25 mouse cellular contexts compared by ENCODE assay signal in genomic region chrX:153937346-153937745, GRCm38 (mm10).
DNase-seq lines count a peak whose midpoint lies in the region; ATAC-seq and TF ChIP-seq lines count a peak whose summit lies in the region.
"Had no signal": no experiment of that assay in that cellular context is flagged by ENCODE, and none has a peak within 500 bp of the region (broad histone marks: within the 10 kb centered on the region; RNA-seq: fewer than 3 reads in every experiment).

No protein-coding gene starts in this region.

- no peak overlapping the region for H3K27ac ChIP-seq in forebrain, embryonic 11.5 days (ENCODE audit: low read depth, low read length)
- no peak overlapping the region for H3K27ac ChIP-seq in forebrain, embryonic 15.5 days (replicated peaks)
- H3K27ac ChIP-seq in kidney, postnatal 0 days: no peak overlapping the region
- no peak overlapping the region for H3K27ac ChIP-seq in stomach, postnatal 0 days (replicated peaks)
- H3K27ac ChIP-seq: embryonic facial prominence, embryonic 13.5 days; forebrain, embryonic 12.5 days; heart, embryonic 13.5 days; hindbrain, embryonic 15.5 days; limb, embryonic 15.5 days had no signal

- TF ChIP-seq EP300 in stomach, postnatal 0 days (optimal IDR thresholded peaks at IDR 0.05): no peak

- no peaks in the 10 kb centered on the region for H3K27me3 ChIP-seq in forebrain, embryonic 11.5 days (ENCODE audit: control insufficient read depth, insufficient read depth, low read length)
- H3K27me3 ChIP-seq in forebrain, embryonic 15.5 days: no peaks in the 10 kb centered on the region
- H3K27me3 ChIP-seq in kidney, postnatal 0 days (ENCODE audit: insufficient read depth, low read length): no peaks in the 10 kb centered on the region
- H3K27me3 ChIP-seq in stomach, postnatal 0 days (ENCODE audit: control insufficient read depth, insufficient read depth, low read length): no peaks in the 10 kb centered on the region
- H3K27me3 ChIP-seq: embryonic facial prominence, embryonic 13.5 days; forebrain, embryonic 12.5 days; heart, embryonic 13.5 days; hindbrain, embryonic 15.5 days; limb, embryonic 15.5 days; Patski had no signal

- H3K9ac ChIP-seq in forebrain, embryonic 11.5 days (ENCODE audit: low read length): no peak overlapping the region
- H3K9ac ChIP-seq in forebrain, embryonic 15.5 days (replicated peaks): no peak overlapping the region
- H3K9ac ChIP-seq in kidney, postnatal 0 days (ENCODE audit: low read depth, low read length): no peak overlapping the region
- no peak overlapping the region for H3K9ac ChIP-seq in stomach, postnatal 0 days (ENCODE audit: low read length)
- H3K9ac ChIP-seq: embryonic facial prominence, embryonic 13.5 days; forebrain, embryonic 12.5 days; heart, embryonic 13.5 days; hindbrain, embryonic 15.5 days; limb, embryonic 15.5 days had no signal

- TF ChIP-seq CTCF in kidney, postnatal 0 days (IDR thresholded peaks at IDR 0.05; ENCODE audit: low read depth): peak; percentile 11; the same call in 1 of the 2 replicates
- TF ChIP-seq CTCF in stomach, postnatal 0 days (IDR thresholded peaks at IDR 0.05; ENCODE audit: low read depth): no peak

- ATAC-seq in forebrain, embryonic 11.5 days (replicated peaks; ENCODE audit: low FRiP score): no peak
- no peak for ATAC-seq in forebrain, embryonic 15.5 days (replicated peaks)
- ATAC-seq in kidney, postnatal 0 days (replicated peaks; ENCODE audit: low FRiP score, low read depth): no peak; the same call in 1 of the 2 replicates
- no peak for ATAC-seq in stomach, postnatal 0 days (ENCODE audit: low FRiP score, low TSS enrichment)
- ATAC-seq: midbrain, embryonic 16.5 days; Patski had no signal

- DNase-seq in forebrain, embryonic 11.5 days (ENCODE audit: low spot score): peak; percentile 25
- DNase-seq in kidney, postnatal 0 days (ENCODE audit: low spot score): no peak
- no peak for DNase-seq in kidney, adult 9 months
- DNase-seq in spleen, postnatal 4 days (ENCODE audit: low spot score in 2 of 2): peak; percentile 2 to 46
- DNase-seq in spleen, postnatal 10 days (ENCODE audit: low spot score in 2 of 2): no peak
- peak; percentile 7 for DNase-seq in stomach, postnatal 0 days (ENCODE audit: low spot score)
- no peak for DNase-seq in layer of hippocampus, postnatal 36 days
- DNase-seq: adrenal gland, postnatal 14 days; cerebellum, adult 11 months; cerebellum, adult 9-10 months; embryo, embryonic 11 days; heart, postnatal 10 days; kidney, adult 8-10 months; kidney, postnatal 14 days; lung, postnatal 36 days; thymus, postnatal 4 days had no signal

- H3K36me3 ChIP-seq in forebrain, embryonic 11.5 days (ENCODE audit: control insufficient read depth, insufficient read depth, low read length): no peaks in the 10 kb centered on the region
- no peaks in the 10 kb centered on the region for H3K36me3 ChIP-seq in forebrain, embryonic 15.5 days
- no peaks in the 10 kb centered on the region for H3K36me3 ChIP-seq in kidney, postnatal 0 days (ENCODE audit: insufficient read depth, low read length)
- H3K36me3 ChIP-seq in stomach, postnatal 0 days (ENCODE audit: control insufficient read depth, insufficient read depth, low read length): no peaks in the 10 kb centered on the region
- H3K36me3 ChIP-seq: embryonic facial prominence, embryonic 13.5 days; forebrain, embryonic 12.5 days; heart, embryonic 13.5 days; hindbrain, embryonic 15.5 days; limb, embryonic 15.5 days had no signal

- no peaks in the 10 kb centered on the region for H3K4me1 ChIP-seq in forebrain, embryonic 11.5 days (replicated peaks; ENCODE audit: control insufficient read depth, insufficient read depth, low read length)
- H3K4me1 ChIP-seq in forebrain, embryonic 15.5 days: no peaks in the 10 kb centered on the region
- H3K4me1 ChIP-seq in kidney, postnatal 0 days (replicated peaks; ENCODE audit: insufficient read depth, low read length): no peaks in the 10 kb centered on the region
- no peaks in the 10 kb centered on the region for H3K4me1 ChIP-seq in stomach, postnatal 0 days (replicated peaks; ENCODE audit: control insufficient read depth, insufficient read depth)
- H3K4me1 ChIP-seq: embryonic facial prominence, embryonic 13.5 days; forebrain, embryonic 12.5 days; heart, embryonic 13.5 days; hindbrain, embryonic 15.5 days; limb, embryonic 15.5 days had no signal

- H3K9me3 ChIP-seq in forebrain, embryonic 11.5 days (ENCODE audit: control insufficient read depth, low read length): no peaks in the 10 kb centered on the region
- no peaks in the 10 kb centered on the region for H3K9me3 ChIP-seq in forebrain, embryonic 15.5 days
- no peaks in the 10 kb centered on the region for H3K9me3 ChIP-seq in kidney, postnatal 0 days (replicated peaks; ENCODE audit: low read length)
- no peaks in the 10 kb centered on the region for H3K9me3 ChIP-seq in stomach, postnatal 0 days (ENCODE audit: control insufficient read depth, low read length)
- H3K9me3 ChIP-seq: embryonic facial prominence, embryonic 13.5 days; forebrain, embryonic 12.5 days; heart, embryonic 13.5 days; hindbrain, embryonic 15.5 days; limb, embryonic 15.5 days had no signal

- H3K4me2 ChIP-seq in forebrain, embryonic 11.5 days (ENCODE audit: low read depth, low read length, severe bottlenecking): no peak overlapping the region
- H3K4me2 ChIP-seq in forebrain, embryonic 15.5 days (replicated peaks): no peak overlapping the region
- H3K4me2 ChIP-seq in kidney, postnatal 0 days (ENCODE audit: low read length): no peak overlapping the region
- no peak overlapping the region for H3K4me2 ChIP-seq in stomach, postnatal 0 days (replicated peaks; ENCODE audit: low read depth)
- H3K4me2 ChIP-seq: embryonic facial prominence, embryonic 13.5 days; forebrain, embryonic 12.5 days; heart, embryonic 13.5 days; hindbrain, embryonic 15.5 days; limb, embryonic 15.5 days; midbrain, embryonic 11.5 days had no signal

- H3K4me3 ChIP-seq in forebrain, embryonic 11.5 days (ENCODE audit: low read depth, low read length): no peak overlapping the region
- no peak overlapping the region for H3K4me3 ChIP-seq in forebrain, embryonic 15.5 days
- no peak overlapping the region for H3K4me3 ChIP-seq in kidney, postnatal 0 days (replicated peaks; ENCODE audit: low read depth, low read length)
- H3K4me3 ChIP-seq in stomach, postnatal 0 days (ENCODE audit: low read depth, low read length): no peak overlapping the region
- H3K4me3 ChIP-seq: embryonic facial prominence, embryonic 13.5 days; forebrain, embryonic 12.5 days; heart, embryonic 13.5 days; hindbrain, embryonic 15.5 days; limb, embryonic 15.5 days had no signal

Comparison
In these comparisons a context has a peak if more than half of its experiments do, and no peak if none do; other contexts are left out.
1. DNase-seq: peak in forebrain, embryonic 11.5 days (single experiment), spleen, postnatal 4 days (2 of 2) and stomach, postnatal 0 days (single experiment); none in kidney, postnatal 0 days (single experiment), kidney, adult 9 months (single experiment), spleen, postnatal 10 days (0 of 2) and layer of hippocampus, postnatal 36 days (0 of 2).